Mouse (Mus musculus): ENCODE results near the gene Exosc7. TPM values are rescaled to one million over a fixed set of nuclear protein-coding genes. Genes with fewer than 3 reads are reported as not detected.

The Exosc7 gene
- 63.9 and 76.4 TPM in 2 replicates for polyA plus RNA-seq (2015; fragmentation: Nextera tagmentation; extraction: Ambion mirVana)

DNA sequence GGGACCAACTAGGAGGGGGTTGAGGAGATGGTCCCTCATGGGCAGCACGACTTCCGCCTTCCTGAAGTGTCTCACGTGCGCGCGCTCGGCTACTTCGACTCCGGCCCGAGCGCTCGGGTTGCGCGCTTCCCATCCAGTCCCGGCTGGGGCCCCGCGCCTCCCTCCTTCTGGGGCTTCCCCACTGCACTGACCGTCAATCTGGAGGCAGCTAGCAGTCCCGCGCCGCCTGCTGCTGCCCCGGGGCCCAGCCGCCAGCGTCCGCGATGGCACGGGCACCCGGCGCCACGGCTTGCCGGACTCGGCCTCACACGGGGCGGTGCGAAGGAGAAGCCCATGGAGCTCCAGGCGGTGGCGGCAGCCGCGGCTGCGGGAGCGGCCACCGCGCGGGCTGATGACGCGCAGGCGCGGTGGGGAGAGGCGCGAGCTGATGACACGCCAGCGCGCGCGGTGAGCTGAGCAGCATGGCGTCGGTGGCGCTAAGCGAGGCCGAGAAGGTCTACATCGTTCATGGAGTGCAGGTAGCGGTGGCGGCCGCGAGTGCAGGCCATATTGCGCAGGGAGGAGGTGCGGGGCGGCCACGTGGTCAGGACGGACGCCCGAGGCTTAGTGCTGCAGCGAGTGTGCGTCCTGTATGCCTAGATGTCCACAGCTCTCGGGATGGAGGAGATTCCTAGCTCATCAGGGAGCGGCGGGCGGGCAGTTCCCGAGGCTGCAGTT is at the start of gene Exosc7, which contains the start of gene Zdhhc3:
Gene Exosc7, plus strand, starts transcription at position 411 of the 717 bp plus-strand sequence.
Gene Zdhhc3, minus strand, starts transcription at position 401 of the 717 bp plus-strand sequence.
- peak within 1 kb of the TSS; percentile 96 for H3K27ac ChIP-seq
- peak; percentile 90 for ATAC-seq (replicated peaks; ENCODE audit: insufficient number of reproducible peaks, insufficient read depth, low FRiP score, low read depth)
- H3K9me3 ChIP-seq (replicated peaks) = no peaks in the 10 kb centered on the region
- peak within 1 kb of the TSS; percentile 87 for H3K4me2 ChIP-seq
- peaks cover 17% of the 10 kb centered on the region for H3K4me1 ChIP-seq (replicated peaks)
- under 1% methylated on average over 79 of the region's 79 CpGs for WGBS
- H3K27me3 ChIP-seq = no peaks in the 10 kb centered on the region
- H3K9ac ChIP-seq = peak within 1 kb of the TSS; percentile 91
- H3K4me3 ChIP-seq = peak within 1 kb of the TSS; percentile 98
- peaks cover 5% of the 10 kb centered on the region; the same call in 1 of the 2 replicates for H3K36me3 ChIP-seq

DNA sequence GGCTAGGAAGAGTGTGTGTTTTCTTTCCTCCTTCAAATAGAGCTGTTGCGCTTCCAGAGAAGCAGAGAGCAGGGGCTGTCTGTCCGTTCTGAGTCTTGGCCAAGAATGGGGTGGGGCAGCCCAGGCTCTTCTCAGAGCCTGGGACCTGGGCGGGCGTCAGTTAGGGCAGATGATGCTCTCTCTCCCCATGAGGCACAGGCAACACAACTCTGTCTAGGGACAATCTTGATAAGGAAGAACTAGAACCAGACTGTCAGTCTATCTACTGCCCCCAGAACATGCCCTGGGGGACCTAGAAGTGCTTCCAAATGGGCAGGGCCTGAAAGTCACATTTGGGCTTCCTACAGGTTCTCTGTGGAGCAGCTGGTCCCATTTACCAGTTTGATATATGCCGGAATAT is 33.9 kb upstream of the Exosc7 start:
- peaks cover 63% of the 10 kb centered on the region for H3K36me3 ChIP-seq
- H3K9ac ChIP-seq = no peak overlapping the region
- H3K9me3 ChIP-seq (replicated peaks) = no peaks in the 10 kb centered on the region
- no peak overlapping the region for H3K27ac ChIP-seq
- no peaks in the 10 kb centered on the region for H3K27me3 ChIP-seq
- H3K4me2 ChIP-seq = no peak overlapping the region
- no peaks in the 10 kb centered on the region for H3K4me1 ChIP-seq (replicated peaks)
- no peak for ATAC-seq (replicated peaks; ENCODE audit: insufficient number of reproducible peaks, insufficient read depth, low FRiP score, low read depth)
- 91% methylated on average over 5 of the region's 5 CpGs for WGBS
- no peak overlapping the region for H3K4me3 ChIP-seq

DNA sequence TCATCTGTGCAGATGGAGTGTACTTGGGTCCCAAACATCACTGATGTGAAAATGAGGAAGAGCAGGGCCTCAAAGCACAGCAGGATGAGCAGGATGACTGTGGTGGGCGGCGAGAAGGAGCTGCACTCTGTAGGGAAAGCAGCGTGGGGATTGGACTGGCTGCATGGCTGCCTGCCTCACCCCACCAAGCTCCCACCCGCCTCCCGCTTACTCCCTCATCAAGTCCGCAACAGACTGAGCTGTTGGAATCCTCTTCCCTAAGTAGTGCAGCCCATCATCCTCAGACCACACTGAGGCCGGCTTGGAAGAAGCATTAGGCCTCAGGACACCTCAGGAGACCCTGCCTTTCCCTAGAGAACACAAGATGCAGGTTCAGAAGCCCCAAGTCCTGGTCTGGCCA is 32.7 kb upstream of the Exosc7 start:
- Histone ChIP-seq H3K36me3 (peaks cover 73% of the 10 kb centered on the region), H3K9ac (no peak overlapping the region), H3K9me3 (replicated peaks) (no peaks in the 10 kb centered on the region), H3K4me1 (replicated peaks) (no peaks in the 10 kb centered on the region), H3K27me3 (no peaks in the 10 kb centered on the region), H3K4me3 (no peak overlapping the region), H3K4me2 (no peak overlapping the region), H3K27ac (no peak overlapping the region)
- 88% methylated on average over 7 of the region's 7 CpGs for WGBS
- ATAC-seq (replicated peaks; ENCODE audit: insufficient number of reproducible peaks, insufficient read depth, low FRiP score, low read depth) = no peak

DNA sequence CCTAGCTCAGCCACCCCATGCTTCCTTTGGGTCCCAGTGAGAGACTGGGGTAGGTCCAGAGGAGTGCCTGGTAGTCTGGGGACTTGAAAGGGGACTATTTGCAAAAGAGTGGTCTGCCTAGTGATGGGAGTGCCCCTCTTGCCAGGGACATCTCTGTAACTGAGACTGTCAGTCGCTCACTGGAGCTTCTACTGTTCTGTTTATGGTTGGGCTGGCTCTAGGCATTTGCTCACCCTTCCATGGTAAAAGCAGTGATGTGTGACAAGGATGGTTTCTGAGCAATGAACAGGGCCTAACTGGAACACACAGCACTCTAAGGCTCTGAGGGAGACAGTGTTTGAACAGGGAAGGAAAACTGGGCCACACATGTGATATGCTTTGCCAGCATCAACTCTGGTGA is 32.2 kb upstream of the Exosc7 start:
- no peak overlapping the region for H3K9ac ChIP-seq
- no peak overlapping the region for H3K4me3 ChIP-seq
- no peak for ATAC-seq (replicated peaks; ENCODE audit: insufficient number of reproducible peaks, insufficient read depth, low FRiP score, low read depth)
- no peaks in the 10 kb centered on the region for H3K27me3 ChIP-seq
- WGBS = 86% methylated on average over 1 of the region's 1 CpGs
- no peak overlapping the region for H3K27ac ChIP-seq
- peaks cover 75% of the 10 kb centered on the region for H3K36me3 ChIP-seq
- H3K4me1 ChIP-seq (replicated peaks) = no peaks in the 10 kb centered on the region
- H3K4me2 ChIP-seq = no peak overlapping the region
- H3K9me3 ChIP-seq (replicated peaks) = no peaks in the 10 kb centered on the region

DNA sequence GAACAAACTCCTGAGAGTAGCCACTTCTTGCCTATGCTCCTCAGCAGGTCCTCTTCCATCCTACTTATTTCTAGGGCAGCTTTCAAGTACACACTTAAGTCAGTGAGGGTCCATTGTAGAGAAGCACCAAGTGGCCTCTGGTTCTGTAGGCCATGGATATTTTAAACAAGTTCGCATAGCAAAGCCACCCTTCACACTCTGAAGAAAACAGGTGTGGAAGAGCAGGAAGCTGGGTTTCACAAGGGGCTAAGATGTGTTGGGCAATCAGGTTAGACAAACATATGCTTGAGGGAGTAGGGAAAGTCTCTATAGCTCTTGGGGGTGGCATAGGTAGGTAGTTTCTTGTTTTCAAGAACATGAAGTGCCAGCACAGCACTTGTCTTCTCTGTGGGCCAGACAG is 27.6 kb upstream of the Exosc7 start:
- Histone ChIP-seq H3K27me3 (no peaks in the 10 kb centered on the region), H3K4me1 (replicated peaks) (no peaks in the 10 kb centered on the region), H3K36me3 (peaks cover 63% of the 10 kb centered on the region), H3K9ac (no peak overlapping the region), H3K4me3 (no peak overlapping the region), H3K27ac (no peak overlapping the region), H3K4me2 (no peak overlapping the region), H3K9me3 (replicated peaks) (no peaks in the 10 kb centered on the region)
- WGBS = 85% methylated on average over 1 of the region's 1 CpGs
- ATAC-seq (replicated peaks; ENCODE audit: insufficient number of reproducible peaks, insufficient read depth, low FRiP score, low read depth) = no peak

DNA sequence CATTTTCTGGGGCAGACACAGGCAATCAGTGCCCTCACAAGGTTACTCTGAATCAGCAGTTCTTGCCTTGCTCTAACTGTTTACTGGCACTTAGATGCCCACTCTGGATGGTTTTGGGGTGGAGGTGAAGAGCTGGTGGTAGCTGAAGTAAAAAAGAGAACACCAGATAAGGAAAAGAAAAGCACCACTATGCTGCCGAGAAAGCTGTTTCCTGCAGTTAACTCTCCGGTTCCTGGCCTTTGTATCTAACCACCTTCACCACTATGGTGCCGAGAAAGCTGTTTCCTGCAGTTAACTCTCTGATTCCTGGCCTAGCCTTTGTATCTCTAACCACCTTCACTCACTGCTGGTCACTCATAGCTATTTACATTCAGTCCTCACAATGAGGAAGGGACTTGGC is 25.5 kb upstream of the Exosc7 start:
- H3K27ac ChIP-seq = no peak overlapping the region
- ATAC-seq (replicated peaks; ENCODE audit: insufficient number of reproducible peaks, insufficient read depth, low FRiP score, low read depth) = no peak
- peaks cover 42% of the 10 kb centered on the region for H3K36me3 ChIP-seq
- H3K9me3 ChIP-seq (replicated peaks) = no peaks in the 10 kb centered on the region
- no peaks in the 10 kb centered on the region for H3K4me1 ChIP-seq (replicated peaks)
- no peak overlapping the region for H3K9ac ChIP-seq
- 53% methylated on average over 3 of the region's 3 CpGs for WGBS
- no peaks in the 10 kb centered on the region for H3K27me3 ChIP-seq
- H3K4me2 ChIP-seq = no peak overlapping the region
- H3K4me3 ChIP-seq = no peak overlapping the region

DNA sequence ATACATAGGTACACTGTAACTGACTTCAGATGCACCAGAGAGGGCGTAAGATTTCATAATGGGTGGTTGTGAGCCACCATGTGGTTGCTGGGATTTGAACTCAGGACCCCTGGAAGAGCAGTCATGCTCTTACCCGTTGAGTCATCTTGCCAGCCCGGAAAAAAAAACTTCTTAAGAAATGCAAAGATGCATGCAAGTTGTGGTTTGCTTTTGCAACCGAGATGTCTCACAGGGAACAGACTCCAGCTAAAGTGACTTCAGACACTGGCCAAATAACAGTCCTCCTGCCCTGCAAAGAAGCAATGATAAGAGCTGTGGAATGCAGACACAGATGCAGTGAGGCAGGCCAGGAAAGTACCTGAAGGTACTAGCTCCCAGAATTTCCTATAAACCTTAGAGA is 22.2 kb upstream of the Exosc7 start:
- H3K27me3 ChIP-seq = no peaks in the 10 kb centered on the region
- no peak overlapping the region for H3K4me2 ChIP-seq
- no peaks in the 10 kb centered on the region for H3K9me3 ChIP-seq (replicated peaks)
- no peak for ATAC-seq (replicated peaks; ENCODE audit: insufficient number of reproducible peaks, insufficient read depth, low FRiP score, low read depth)
- no peak overlapping the region for H3K9ac ChIP-seq
- H3K4me3 ChIP-seq = no peak overlapping the region
- H3K4me1 ChIP-seq (replicated peaks) = no peaks in the 10 kb centered on the region
- H3K27ac ChIP-seq = no peak overlapping the region
- peaks cover 27% of the 10 kb centered on the region; the same call in 1 of the 2 replicates for H3K36me3 ChIP-seq
- 84% methylated on average over 4 of the region's 4 CpGs for WGBS

DNA sequence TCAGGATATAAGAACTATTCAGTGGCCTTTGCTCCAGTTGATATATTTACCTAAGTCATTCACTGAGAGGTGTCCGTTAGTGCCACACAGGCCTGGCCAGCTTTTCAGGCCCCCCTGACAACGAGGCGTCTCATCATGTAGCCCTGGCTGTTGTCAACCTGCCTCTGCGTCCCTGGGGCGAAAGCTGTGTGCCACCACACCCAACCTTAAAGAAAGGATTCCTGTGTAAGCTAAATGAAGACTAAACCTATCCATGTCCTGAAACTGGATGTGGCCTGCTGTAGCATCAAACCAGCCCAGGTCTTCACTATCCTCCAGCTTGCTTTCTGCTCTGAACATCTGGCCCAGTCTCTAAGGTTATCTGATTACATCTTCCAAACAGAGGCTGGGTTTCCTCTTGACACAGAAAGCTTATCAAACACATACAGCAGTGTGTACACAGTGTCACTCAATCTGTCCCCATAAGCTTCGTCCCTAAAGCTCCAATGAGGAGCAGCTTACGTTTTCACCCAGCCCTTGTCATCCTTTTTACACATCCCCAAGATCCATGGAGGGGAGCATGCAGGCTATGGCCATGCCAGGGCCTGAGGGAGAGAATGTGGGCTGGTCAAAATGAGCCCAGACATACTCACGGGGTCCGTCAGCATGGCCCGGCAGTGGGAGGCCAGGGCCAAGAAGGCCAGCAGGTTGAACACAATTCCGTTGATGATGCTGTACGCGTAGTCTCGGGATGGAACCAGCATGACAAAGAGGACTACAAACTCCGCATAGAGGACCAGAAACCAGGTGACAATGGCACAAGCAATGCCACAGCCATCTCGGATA is 13.2 kb upstream of the Exosc7 start:
- Histone ChIP-seq H3K9me3 (replicated peaks) (no peaks in the 10 kb centered on the region), H3K9ac (no peak overlapping the region), H3K4me2 (no peak overlapping the region), H3K27ac (no peak overlapping the region), H3K36me3 (peaks cover 51% of the 10 kb centered on the region), H3K4me1 (replicated peaks) (no peaks in the 10 kb centered on the region), H3K4me3 (no peak overlapping the region), H3K27me3 (no peaks in the 10 kb centered on the region)
- 91% methylated on average over 16 of the region's 16 CpGs for WGBS
- ATAC-seq (replicated peaks; ENCODE audit: insufficient number of reproducible peaks, insufficient read depth, low FRiP score, low read depth) = no peak

DNA sequence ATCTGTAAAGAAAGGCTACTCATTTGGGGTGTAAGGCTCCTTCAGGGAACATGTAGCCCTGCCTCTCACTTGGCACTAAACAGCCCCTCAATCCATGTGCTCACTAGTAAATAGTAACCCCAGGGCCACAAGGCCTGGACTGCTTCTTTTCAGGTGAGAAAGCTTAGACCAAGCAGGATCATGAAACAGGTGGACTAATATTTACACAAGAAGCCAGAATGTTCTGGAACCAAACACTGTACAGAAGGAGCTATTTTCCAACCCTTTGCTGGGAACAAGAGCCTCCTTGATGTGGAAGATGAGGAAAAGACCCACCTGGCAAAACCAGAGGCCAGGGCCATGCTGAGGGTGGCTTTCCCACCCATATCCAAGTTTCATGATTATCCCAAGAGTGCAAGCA is 9.6 kb upstream of the Exosc7 start:
- H3K27ac ChIP-seq = no peak overlapping the region
- no peak overlapping the region for H3K9ac ChIP-seq

DNA sequence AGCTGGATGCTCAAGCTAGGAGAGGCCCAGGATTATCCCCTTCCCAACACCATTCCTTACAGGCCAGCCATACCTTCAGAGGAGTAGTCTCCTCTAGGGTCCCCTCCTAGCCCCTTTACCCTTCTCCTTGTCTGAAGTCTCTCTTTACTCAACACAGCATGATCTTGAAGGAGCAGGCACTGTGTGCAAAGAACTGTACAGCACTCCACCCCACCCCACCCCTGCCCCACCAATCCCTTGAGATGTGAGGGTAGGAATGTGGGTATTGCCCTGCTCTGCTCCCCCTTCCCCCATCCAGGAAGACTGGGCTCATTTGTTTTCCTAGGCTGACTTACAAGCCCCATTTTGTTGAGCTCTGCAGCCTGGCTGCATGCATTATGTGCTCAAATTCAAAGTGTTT is 8.7 kb upstream of the Exosc7 start:
- no peak overlapping the region for H3K9ac ChIP-seq
- H3K27ac ChIP-seq = no peak overlapping the region
- no peak overlapping the region for H3K4me2 ChIP-seq
- H3K36me3 ChIP-seq = peaks cover 21% of the 10 kb centered on the region
- H3K4me3 ChIP-seq = no peak overlapping the region
- H3K27me3 ChIP-seq = no peaks in the 10 kb centered on the region
- H3K9me3 ChIP-seq (replicated peaks) = no peaks in the 10 kb centered on the region
- no peak for ATAC-seq (replicated peaks; ENCODE audit: insufficient number of reproducible peaks, insufficient read depth, low FRiP score, low read depth)
- no peaks in the 10 kb centered on the region for H3K4me1 ChIP-seq (replicated peaks)

More for the DNA sequence above, 9.6 kb upstream of the Exosc7 start:
- Histone ChIP-seq H3K4me1 (replicated peaks) (no peaks in the 10 kb centered on the region), H3K36me3 (peaks cover 25% of the 10 kb centered on the region), H3K9me3 (replicated peaks) (no peaks in the 10 kb centered on the region), H3K4me3 (no peak overlapping the region), H3K4me2 (no peak overlapping the region), H3K27me3 (no peaks in the 10 kb centered on the region)
- no peak for ATAC-seq (replicated peaks; ENCODE audit: insufficient number of reproducible peaks, insufficient read depth, low FRiP score, low read depth)

DNA sequence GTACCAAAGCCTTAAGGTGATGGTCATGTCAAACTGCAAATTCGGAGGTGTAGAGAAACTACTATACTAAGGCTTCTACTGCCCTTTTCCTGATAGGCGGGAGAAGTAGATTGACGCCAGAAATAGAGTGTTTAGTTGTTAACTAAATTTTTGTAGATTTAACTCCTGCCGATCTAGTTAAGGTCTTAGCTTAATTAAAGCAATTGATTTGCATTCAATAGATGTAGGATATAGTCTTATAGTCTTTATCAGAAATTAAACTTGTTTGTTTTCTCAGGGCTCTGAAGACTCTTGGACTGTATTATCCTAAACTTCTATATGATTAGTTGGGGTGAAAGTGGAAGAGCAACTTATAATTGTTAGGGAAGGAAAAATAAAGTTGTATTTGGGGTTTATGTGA is 5.8 kb upstream of the Exosc7 start:
- no peak overlapping the region for H3K9ac ChIP-seq
- ATAC-seq (replicated peaks; ENCODE audit: insufficient number of reproducible peaks, insufficient read depth, low FRiP score, low read depth) = 0 out of 2 replicates have a peak, but pooled peaks have one; percentile 50
- H3K4me3 ChIP-seq = no peak overlapping the region
- no peaks in the 10 kb centered on the region for H3K9me3 ChIP-seq (replicated peaks)
- H3K27me3 ChIP-seq = no peaks in the 10 kb centered on the region
- H3K27ac ChIP-seq = no peak overlapping the region
- 90% methylated on average over 4 of the region's 4 CpGs for WGBS
- peaks cover 9% of the 10 kb centered on the region; the same call in 1 of the 2 replicates for H3K36me3 ChIP-seq
- no peak overlapping the region for H3K4me2 ChIP-seq
- peaks cover 7% of the 10 kb centered on the region for H3K4me1 ChIP-seq (replicated peaks)

Measured in heart, embryonic 15.5 days (tissue).